Mouse (Mus musculus): ENCODE measurements around the gene Prdx6.
"Not testable (repeated sequence)": the region's sequence is repeated elsewhere in the genome, so short reads cannot be mapped to it uniquely, and the experiment has no call there.

Gene Prdx6

DNA sequence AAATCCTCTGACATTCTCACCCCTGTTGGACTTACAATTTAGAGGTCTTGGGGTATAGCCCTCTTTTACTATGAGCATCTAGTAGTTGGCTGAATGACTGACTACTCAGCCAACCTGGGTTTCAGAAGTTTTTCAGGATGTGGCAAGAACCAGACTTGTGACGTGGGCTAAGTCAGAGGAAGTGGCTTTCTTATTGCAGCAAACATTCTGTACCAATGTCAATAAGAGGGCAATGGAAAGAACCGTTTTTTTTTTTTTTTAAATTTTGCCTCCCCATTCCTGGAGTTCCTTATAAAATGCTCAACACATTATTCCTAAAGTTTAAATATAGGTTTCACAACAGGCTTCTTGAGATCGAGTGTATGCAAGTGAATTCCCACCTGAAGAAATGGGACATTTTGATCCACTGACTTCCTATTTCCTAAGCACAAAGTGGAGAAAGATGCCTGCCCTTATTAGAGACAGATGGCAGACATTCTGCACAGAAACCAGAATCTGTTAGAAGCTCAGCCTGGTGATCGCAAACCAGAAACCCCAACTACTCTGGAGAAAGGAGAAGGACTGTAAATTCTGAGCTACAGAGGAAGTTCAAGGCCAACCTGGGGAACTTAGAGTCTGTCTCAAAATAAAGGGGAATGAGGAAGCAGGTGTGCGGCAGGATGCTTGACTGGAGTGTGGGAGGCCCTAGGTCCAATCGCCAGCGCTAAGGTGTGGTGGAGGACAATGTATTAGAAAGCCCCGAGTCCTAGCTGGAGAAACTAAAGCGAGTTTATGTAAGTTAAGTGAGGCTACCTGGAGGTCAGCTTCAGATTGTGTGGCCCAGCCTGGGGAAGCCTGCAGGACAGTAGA lies 622 bp upstream of the Prdx6 start:
- no peak for DNase-seq (ENCODE audit: low spot score in 2 of 2)

DNA sequence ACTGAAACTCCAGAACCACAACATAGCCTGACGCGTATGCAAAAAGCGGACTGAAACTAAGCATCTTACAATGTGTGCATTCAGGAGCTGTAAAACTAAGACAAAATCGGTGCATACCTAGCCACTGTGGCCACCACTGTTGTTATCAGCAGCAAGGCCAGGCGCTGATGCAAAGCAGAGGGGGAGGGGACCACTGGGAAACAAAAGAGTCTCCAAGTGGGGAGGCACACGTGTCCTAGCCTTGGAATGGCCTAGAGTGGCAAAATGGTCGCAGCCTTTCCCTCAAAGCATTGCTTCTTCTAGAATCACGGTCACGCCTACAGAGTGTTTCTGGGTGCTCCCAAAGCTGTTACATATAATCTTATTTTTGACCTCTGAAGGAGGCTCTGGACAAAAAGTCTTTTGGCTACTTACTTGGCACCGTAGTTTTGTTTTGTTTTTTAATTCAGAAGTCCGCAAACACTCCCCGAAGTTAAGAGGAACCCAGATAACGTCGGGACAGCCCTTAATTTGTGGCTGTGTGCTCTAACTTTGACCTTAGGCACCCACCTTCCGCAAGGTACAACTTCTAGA lies 902 bp downstream of the Prdx6 start:
- DNase-seq (ENCODE audit: low spot score in 2 of 2): peak; percentile 42 to 63

DNA sequence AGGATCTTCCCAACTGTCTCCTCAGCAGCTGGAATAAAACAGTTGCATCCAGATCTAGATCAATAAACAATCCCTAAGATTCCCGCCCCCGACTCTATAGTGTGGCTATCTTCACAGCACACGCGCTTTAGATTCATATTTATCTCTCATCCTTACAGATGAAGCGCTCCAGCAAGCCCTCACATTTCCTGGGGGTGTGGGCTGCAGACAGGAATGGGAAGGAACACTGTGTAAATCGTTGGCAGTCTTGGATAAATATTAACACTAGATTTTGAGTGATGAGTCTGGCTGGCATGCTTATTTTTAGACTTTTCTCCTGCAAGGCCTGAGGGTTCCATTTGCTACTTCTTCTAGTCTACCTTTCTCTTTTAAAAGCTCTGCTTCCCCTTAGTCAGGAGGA lies 1.6 kb downstream of the Prdx6 start:
- no peak for DNase-seq (ENCODE audit: low spot score in 2 of 2)

DNA sequence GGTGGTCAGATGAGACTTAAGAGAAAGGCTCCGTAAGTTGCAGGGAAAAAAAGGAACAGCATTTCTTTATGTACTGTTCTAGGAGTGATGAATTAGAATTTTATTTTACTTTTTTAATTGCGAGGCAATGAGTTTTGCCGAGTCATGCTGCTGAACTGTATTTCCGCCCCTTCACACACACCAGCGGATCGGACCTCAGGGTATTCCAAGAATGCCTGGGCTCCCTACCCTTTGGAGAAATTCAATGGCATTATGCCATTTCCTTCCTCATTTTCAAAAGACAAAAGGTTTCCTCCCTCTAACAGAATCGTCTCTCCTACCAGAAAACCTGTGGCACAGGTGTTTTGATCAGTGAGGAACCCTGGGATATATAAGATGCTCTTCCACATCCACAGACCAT lies 2.3 kb downstream of the Prdx6 start:
- DNase-seq (ENCODE audit: low spot score in 2 of 2): no peak

DNA sequence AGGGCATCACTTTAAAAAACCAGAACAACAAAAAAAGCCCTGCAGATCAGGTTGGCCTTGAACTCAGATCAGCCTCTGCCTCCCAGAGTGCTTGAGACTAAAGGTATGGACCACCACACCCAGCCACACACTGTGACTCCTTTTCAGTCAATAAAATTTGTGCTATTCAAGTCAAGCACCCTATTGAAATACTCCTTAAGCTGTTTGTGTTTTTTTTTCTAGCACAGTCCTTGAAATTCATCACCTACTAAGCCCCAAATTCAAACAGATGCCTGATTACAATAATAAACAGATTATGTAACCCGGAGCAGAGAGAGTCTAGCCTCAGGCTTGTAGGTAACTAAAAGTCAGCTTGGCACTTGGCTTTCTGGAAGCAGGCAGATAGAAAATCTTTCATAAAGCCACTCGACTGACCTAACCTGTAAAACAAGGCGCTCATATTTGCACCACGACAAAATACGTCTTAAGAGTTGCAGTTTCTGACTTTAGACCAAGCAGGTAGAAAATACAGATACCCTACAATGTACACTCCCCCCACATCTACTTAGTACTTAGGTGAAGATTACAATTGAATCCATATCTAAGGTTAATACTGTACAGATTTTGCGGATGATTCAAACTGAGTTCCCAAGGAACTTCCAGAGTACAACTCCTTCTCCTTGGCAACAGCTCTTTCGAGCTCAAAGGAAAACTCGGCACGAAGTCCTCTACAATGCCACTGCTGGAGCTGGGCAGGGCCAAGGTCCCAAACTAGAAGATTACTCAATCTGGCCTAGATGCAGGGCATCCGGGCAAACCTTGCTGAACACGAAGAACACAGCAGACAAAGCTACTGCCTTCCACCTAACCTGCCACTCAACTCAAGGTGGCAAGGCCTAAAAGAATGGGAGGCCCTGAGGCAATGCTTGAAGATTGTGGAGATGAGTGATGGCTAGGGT lies 3.1 kb downstream of the Prdx6 start:
- DNase-seq (ENCODE audit: low spot score in 2 of 2): peak; percentile 36 to 54

DNA sequence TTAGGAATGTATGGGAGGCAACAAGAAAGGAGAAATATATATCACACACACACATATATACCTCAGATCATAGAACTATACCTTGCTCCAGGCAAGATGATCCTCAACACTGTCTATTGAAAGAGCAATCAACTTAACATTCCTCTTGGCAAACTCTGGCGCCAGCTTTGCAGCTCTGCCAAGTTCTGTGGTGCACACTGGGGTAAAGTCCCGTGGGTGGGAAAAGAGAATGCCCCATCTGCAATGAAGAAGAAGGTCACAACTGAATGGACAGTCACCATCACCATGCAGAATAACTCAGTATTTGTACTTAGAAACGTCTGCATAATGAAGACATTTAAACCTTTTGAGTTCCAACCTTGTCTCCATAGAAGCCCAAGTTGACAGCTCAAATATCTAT lies 3.8 kb downstream of the Prdx6 start:
- DNase-seq (ENCODE audit: low spot score in 2 of 2): peak; percentile 35 to 59

DNA sequence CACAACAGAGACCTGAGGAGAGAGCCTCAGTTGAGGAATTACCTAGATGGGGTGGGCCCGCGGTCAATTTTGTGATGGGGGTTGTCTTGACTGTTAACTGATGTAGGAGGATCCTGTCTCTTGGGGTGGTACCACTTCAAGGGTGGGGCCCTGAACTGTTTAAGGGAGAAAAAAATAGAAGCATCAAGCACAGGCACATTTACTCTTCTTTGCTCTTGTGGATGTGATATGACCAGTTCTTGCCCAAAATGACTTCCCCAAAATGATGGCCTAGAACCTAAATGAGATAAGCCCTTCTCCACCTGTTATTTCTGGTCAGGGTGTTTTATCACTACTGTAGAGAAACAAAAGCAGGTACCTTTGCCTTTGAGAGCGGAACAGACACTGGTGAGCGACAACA lies 13.3 kb downstream of the Prdx6 start:
- DNase-seq (ENCODE audit: low spot score in 2 of 2): no peak

DNA sequence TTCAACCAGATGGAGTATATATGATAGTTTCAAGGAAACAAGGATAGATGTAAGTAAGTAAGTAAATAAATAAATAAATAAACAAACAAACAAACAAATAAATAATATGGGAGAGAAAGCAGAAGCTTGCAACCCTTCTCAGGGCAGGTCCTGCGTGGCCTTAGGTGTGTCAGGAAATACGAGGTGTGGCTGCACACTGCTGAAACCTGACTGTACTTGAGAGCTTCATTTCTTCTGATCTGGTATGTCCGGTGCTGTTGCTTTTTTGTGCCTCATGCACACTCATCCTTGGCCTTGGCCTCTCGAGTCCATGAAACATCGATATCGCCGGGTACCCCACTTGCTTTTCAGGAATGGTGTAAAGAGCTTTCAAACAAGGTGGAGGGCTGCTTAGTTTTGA lies 13.7 kb downstream of the Prdx6 start:
- no peak for DNase-seq (ENCODE audit: low spot score in 2 of 2)

DNA sequence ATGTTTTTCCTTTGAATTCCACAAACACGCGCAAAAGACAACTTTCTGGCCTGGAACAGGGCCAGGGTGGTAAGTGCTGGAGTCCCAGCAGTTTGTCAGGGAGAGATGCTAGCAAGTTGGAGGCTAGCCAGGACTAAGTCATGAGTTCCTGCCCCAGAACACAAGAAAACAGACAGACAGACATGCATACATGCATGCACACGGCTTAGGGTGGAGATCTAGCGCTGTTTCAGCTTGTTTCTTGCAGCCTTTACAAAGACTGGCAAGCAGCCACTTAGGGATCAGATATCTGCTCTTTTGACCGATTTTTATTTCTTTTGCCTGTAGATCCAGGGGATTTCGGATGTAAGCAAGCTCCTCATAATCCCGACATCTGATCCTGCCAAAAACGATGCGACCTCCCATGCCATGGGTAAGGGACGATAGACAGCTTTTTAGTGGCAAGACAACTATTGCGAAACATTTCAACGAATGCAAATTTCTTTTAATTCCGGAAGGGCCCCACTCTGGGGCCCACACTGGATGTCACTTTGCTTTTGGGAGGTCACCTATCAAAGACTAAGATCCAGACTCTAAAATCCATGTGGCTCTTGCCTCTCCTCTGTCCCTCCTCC lies 17.7 kb downstream of the Prdx6 start:
- DNase-seq (ENCODE audit: low spot score in 2 of 2): no peak

DNA sequence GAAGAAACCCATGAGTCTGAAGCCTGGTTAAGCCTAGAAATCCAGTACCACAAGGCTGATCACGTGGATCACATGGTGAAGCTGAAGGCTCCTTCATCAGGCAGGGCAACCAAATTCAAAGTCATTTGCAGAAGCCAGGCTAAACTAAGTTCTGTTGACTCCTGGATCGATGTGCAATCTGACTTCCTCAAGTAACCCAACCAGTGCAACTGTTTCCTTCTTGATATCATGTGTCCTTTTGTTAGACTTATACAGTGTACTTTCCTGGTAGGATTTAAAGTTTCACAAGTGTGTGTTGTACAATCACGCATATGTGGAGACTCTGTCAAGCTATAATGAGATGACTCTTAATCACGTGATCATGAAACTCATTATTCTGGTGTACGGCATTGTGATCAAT lies 18.8 kb downstream of the Prdx6 start:
- DNase-seq (ENCODE audit: low spot score in 2 of 2): no peak

DNA sequence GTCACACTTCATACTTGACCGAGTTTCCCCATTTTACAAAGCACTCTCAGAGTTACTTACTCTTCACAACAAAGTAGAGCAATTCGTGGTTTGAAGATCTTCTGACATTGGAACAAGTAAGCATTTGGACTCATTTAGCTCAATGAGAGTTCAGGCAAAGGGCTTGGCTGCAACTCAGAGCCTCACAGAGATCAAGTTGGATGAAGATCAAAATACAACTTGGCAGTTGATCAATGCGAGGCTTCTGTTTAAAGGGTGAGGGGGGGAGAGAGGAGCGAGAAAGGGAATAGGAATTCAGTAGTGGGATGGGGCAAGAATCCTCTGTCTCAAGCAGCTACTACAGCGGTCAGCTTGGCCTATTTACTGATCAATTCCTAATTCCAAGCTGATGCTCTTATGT lies 26.2 kb downstream of the Prdx6 start:
- peak; percentile 70 to 81 for DNase-seq (ENCODE audit: low spot score in 2 of 2)

DNA sequence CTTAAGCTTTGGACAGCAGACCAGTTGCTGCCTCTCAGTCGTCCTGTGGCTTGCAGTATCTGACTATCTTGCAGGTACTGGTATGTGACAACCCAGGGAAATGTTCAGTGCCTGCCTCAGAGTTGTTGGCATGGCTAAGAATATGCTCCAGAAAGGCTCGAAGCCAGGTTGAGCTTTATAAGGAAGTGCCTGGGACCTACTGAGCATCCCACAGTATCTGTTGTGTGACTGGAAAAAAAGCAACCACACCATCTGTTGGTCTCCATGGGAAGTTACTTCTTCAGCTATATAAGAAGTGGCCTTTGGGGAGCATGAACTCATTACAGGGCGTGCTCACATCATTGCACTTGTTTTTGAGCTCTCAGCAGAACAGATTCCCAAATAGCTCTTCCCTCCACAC lies 31.2 kb downstream of the Prdx6 start:
- no peak for DNase-seq (ENCODE audit: low spot score in 2 of 2)

DNA sequence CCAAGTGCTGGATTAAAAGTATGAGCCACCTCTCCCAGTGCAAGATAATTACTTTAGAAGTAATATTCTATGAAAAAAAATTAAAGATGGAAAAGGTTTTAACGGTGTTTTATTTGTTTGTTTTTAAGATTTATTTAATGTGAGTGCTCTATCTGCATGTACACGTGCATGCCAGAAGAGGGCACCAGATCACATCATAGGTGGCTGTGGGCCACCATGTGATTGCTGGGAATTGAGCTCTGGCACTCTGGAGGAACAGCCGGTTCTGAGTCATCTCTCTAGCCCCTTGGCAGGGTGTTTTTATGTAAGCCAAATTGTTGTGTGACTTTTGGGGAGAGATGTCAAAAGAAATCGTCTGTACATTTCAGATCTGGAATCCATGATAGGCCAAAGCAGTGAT lies 36.6 kb downstream of the Prdx6 start:
- no peak for DNase-seq (ENCODE audit: low spot score in 2 of 2)

DNA sequence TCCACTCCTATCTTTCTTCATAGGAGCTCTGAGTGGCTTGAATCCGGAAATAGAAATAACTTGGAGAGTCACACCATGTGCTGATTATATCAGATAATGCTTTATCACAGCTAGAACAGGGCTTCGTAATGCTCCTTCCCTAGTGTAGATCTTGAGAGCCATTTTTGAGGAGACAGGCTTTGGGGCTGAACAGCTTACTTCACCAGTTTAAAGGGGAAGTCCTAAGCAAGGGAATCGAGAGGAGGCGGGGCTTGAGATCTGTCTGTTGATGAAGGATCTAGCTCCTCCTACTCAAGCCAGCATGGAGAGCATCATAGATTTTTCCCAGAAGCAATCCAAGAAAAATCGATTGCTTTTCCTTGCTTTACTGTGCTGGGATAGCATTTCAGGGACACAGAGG lies 51.2 kb downstream of the Prdx6 start:
- no peak for DNase-seq (ENCODE audit: low spot score in 2 of 2)

DNA sequence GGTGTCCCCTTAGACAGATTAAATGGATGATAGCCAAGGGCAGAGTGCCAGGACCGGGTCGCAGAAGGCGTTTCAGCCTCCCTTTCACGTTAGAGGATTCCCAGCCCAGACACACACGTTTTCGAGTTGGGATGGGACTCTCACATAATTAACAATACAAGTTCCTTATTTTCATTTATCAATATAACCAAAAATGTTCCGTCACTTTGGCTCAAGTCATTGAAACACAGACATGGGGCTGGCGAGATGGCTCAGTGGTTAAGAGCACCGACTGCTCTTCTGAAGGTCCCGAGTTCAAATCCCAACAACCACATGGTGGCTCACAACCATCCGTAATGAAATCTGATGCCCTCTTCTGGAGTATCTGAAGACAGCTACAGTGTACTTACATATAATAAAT lies 54.7 kb downstream of the Prdx6 start:
- DNase-seq (ENCODE audit: low spot score in 2 of 2): not testable (repeated sequence)

DNA sequence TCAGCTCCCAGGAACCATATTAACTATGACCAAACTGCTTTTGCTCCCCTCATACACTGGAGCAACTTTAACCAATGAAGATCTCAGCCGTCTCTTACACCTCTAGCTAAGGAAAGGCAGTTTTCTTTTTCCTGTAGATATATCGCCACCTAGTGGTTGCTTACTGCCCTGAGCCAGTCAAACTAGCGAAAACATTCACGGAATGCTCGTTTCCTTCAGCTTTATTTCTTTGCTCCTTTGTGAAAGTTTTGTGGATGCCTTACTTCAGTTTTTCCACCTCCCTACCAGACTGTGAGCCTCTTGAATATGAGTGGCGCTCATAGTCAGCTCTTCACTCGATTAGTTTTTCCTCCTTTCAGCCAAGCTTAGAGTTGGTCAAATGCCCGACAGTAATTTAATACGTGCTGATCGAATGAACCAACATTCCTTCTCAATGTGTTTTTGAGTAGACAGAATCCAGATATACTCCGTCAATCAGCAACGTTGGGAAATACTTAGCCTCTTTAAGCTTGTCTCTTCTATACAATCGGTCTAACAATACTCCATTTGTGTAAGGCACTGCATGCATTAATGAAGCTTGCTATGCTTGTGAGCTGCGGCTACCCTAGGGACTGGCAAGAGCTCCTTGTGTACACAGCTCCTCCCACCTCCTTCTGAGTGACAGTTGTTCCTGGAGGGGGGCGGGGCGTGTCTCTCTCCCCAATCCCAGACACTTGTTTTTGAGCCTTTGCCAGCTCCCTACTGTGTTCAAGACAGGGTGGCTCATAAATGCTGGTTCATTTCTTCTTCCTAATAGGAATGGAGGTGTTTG lies 55.3 kb downstream of the Prdx6 start:
- peak; percentile 89 to 90 for DNase-seq (ENCODE audit: low spot score in 2 of 2)

DNA sequence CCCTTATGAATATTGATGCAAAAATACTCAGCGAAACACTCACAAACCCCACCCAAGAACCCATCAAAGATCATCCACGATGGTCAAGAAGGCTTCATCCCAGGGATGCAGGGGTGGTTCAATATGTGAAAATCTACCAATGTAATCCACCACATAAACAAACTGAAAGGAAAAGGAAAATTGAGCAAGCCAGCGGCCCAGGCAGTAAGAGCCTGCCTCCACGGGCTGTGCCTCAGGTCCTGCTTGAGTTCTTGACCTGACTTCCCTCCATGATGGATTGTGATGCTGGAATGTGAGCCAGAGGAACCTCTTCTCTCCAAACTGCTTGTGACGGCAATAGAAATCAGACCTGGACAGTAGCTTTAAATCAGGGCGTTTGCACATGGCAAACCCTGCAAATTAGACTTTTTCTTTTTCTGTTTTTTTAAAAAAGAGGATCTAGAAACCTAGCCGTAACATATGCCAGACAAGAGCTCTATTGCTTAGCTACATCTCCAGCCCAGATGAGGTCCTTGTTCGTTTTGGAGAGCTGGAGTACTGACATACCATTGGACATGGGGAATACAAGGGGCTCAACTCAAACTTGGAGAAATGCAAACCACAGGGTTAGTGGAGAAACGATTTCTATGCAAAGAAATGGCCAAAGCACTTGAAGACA lies 60.6 kb downstream of the Prdx6 start:
- DNase-seq (ENCODE audit: low spot score in 2 of 2): no peak
